Mouse (Mus musculus) megakaryocyte, adult 5-6 weeks (primary cell): ENCODE measurements around the gene Klhl3. TPM values are rescaled to one million over a fixed set of nuclear protein-coding genes. Genes with fewer than 3 reads are reported as not detected.
"Not testable (repeated sequence)": the region's sequence is repeated elsewhere in the genome, so short reads cannot be mapped to it uniquely, and the experiment has no call there.

Source experiments
- ATAC-seq: 2 replicates; pipeline ENCODE4 v1.8.0; 2016; ENCODE audit warnings: mild to moderate bottlenecking, inconsistent platforms; ENCODE audit not compliant: poor library complexity, severe bottlenecking
- total RNA-seq, 2 experiments: library from RNA; stranded (forward) in 1 of 2; stranded (reverse) in 1 of 2; fragments of 153-499, 151-499 nt in 1 of 2; fragments of 221-1000, 200-1000 nt in 1 of 2; gene quantifications; 2 replicates each; pipeline versions ENCODE4 v1.2.3 to v1.2.4; 2015 to 2017

Gene Klhl3
- total RNA-seq (2015) (0.07 and 0.09 TPM in 2 replicates), total RNA-seq (2017) (0.11 and 0.12 TPM in 2 replicates)

DNA sequence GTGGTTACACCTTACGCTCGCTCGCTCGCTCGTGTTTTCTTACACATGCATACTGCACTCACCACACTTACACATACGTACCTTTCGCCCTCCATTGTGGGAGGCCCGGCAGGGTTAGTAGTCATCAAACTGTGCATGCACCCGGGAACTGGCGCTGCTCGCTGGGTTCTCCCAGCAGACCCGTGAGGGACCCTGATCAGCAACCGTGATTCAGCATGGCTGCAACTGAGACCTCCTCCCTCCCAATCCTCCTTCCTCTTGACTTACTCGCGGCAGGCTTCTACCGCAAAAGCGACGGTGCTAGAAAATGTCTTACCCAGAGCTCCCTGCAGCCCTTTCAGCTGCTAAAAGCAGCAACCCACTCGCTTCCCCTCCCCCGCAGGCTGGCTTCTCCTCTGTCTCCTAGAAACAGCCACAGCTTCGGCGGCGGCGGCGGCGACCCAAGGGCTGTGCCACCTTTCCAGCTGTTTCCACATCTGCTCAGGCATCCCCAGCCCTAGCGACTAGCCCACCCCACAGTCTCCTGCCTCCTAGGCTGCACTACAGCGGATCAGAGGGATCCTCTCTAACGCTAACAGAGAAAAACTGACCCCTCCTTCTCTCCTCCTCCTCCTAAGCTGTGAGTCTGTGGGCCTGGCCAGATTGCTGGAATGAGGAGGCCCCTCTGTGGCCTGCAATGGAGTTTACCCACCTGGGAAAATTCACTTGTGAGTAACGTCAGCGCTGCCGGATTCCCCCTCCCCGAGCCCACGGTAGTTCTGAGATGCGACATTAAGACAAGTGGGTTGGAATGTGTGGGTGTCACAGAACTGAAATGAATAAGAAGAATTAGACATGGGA is at the start of gene Klhl3:
Klhl3 (minus strand) TSS at position 532 of the 840 bp plus-strand sequence.
- peak; percentile 61 for ATAC-seq

- ATAC-seq: no peak
Observed at GRCm38 (mm10) chr13:58160761-58161160, 47.4 kb upstream of the Klhl3 start.

DNA sequence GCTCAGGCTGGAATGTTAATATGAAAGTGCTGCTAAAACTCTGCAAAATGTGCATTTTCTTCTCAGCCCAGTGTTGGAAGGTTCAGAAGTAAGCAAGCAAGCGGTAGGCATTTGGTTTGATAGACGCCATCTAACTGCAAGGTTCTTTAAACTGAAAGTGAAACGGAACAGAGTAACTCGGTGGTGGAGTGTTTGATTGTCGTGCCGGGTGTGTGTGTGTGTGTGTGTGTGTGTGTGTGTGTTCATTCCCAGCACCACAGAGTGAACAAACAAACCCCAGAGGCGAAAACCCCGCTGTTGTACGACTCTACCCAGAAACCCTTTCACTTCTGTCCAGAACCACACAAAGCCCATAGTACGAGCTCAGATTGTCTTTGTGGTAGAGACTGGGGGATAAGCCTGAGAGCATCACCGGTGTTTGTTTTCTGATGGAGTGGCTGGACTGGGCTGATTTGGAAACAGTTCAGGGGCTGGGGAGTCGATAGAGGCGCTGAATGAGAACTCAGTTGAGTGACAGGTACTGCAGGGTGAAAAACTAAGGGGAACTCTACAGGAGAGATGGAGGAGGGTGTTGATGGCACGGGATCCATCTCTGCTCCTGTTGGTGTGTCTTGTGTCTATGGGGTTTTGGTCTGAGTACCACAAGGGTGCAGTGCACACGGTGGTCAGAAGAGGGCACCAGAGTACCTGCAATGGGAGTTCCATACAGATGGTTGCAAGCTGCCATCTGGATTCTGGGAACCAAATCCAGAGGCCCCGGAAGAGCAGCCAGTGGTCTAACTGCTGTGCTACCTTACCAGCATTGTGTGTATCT is 44.9 kb upstream of the Klhl3 start:
- ATAC-seq: peak; percentile 83

GRCm38 (mm10) chr13:58157447-58158098 is 44.2 kb upstream of the Klhl3 start, which contains the start of gene Idnk:
Gene Idnk (plus strand): TSS chr13:58157649.
- peak; percentile 88 for ATAC-seq

DNA sequence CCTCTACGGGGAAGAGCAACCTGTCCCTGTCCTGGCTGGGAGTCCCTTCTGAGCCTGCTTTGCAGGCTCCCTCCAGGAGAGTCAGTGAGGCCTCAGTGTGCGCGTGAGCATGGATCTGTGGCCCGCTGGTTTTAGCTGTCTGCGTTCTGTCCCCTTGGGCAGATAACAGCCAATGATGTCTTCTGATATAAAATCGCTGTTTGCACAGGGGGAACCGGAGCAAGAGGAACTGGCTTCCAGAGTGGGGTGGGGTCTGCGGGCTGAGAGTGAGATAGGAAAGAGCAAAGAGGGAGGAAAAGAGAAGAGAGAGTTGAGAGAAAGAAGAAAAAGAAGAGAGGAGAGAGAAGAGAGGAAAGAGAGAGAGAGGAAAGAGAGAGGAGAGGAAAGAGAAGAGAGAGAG is 43.6 kb upstream of the Klhl3 start:
- no peak for ATAC-seq

DNA sequence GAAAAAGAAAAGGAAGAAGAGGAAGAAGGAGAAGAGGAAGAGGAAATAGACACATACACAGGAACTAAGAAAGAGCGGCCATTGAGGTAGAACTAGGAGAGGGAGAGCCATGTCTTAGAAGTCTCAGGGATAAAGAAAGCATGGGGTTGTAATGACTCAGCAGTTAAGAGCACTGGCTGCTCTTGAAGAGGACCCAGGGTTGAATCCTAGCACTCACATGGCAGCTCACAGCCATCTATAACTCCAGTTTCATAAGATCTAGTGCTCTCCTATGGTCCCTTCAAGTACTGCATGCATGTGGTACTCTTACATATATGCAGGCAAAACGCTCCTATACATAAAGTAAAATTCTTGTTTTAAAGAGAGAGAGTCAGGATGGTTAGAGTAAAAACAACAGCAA is 42.6 kb upstream of the Klhl3 start:
- no peak for ATAC-seq

- ATAC-seq: no peak
Observed at GRCm38 (mm10) chr13:58150442-58150841, 37.0 kb upstream of the Klhl3 start.

DNA sequence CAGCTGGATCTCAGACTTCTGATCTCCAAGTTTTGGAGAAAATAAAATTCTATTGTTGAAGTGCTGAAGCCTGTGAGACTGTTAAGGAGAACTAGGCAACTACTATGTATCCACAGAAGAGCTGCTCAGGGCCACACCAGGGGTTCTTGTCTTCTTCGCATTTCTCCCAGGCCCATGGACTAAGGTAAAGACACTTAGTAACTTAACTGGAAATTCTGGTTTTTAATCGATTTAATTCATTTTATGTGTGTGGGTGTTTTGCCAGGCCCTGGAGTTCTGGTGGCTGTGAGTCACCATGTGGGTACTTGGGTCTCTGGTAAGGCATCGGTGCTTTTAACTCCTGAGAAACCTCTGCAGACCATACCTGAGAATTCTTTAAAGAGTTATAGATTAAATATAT is 36.2 kb upstream of the Klhl3 start:
- no peak for ATAC-seq

DNA sequence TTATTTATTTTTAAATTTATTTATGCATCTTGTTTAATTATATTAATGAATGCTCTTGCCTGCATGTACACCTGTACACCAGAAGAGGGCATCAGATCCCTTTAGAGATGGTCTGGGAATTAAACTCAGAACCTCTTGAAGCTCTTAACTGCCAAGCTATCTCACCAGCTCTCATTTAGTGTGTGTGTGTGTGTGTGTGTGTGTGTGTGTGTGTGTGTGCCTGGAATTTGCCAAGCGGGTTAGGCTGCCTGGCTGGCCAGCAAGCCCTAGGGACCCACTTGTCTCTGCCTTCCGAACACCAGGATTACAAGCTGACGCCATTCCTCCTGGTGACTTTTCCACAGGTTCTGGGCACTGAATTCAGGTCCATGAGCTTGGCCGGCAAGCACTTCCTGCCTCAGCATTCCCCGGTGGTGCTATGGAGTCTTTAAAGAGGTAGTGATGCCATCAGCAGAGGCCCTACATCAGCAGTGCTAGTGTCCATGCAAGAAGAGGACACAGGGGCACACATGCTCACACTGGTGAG is 35.7 kb upstream of the Klhl3 start:
- peak; percentile 52; the same call in 1 of the 2 replicates for ATAC-seq

DNA sequence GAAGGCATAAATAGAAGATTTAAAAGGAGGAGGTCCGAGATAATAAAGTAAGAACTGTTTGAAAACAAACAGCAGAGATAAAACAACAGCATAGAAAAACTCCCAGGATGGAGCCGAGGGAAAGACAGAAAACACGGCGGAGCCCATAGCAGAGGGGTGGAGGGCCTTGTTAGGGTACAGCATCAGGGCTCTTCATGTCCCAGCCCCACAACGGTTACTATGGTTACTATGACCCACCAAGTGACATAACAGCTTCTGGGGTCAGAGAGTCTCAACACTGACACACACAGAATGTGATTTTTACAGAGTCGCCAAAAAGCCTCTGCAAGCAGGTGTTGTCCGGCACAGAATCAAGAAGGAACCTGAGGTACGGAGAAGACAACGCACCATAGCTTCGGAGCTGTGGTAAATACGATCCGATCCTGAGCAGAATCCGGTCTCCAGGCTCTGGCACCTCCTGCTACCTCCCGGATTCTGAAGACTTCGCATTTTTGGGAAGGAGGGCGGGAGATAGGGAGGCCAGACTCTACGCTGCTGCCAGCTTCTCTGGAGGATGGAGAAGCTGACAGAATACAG is 35.0 kb upstream of the Klhl3 start:
- ATAC-seq: peak; percentile 80

DNA sequence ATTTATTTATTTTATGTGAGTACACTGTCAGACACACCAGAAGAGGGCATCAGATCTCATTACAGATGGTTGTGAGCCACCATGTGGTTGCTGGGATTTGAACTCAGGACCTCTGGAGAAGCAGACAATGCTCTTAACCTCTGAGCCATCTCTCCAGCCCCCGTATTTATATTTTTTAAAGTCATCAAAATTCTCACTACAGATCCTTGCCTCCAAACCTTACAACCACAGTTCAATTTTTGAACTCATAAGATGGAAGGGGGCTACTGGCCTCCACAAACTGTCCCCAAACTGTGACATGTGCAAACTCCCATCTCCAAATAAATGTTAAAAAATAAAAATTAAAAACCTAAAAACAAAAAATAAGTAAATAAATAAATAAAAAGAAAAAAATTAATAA is 34.4 kb upstream of the Klhl3 start:
- ATAC-seq: no peak

- ATAC-seq: not testable (repeated sequence)
Observed at GRCm38 (mm10) chr13:58146603-58147002, 33.2 kb upstream of the Klhl3 start.

DNA sequence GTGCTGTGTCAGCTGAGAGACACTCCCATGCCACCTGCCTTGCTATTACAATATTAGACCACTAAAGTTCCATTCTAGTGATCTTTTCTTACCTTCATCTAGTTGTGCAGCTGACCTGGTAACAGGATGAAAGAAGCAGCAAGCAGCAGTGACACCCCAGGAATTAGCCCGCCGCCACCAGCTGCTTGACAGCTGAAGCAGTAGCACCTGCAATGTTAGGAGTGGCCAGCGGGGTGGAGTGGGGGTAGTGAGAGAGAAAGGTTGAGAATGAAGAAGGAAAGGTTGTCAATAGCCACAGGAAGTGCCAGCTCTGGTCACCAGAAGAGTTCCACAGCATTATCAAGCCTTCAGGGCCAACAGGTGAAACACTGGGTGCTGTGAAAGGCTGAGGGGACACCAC is 18.3 kb upstream of the Klhl3 start:
- ATAC-seq: no peak

DNA sequence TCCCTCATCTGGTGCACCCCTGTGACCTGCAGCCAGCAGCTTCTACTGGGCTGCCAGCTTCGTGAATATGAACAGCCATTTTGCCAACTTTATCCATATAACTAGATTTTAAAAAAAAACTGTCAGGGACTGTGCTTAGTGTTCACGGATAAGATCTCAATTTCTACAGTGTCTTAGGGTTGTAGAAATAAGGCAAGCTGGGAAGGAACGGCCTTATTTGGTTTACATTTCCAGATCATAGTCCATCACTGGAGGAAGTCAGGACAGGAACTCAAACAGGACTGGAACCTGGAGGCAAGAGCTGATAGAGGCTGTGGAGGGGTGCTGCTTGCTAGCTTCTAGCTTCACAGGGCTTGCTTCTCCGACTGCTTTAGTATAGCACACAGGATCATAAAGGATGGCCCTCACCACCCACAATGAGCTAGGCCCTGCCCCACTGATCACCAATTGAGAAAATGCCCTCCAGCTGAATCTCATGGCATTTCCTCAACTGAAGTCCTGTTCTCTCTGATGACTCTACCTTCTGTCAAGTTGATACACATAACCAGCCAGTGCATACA is 16.4 kb upstream of the Klhl3 start:
- ATAC-seq: no peak

DNA sequence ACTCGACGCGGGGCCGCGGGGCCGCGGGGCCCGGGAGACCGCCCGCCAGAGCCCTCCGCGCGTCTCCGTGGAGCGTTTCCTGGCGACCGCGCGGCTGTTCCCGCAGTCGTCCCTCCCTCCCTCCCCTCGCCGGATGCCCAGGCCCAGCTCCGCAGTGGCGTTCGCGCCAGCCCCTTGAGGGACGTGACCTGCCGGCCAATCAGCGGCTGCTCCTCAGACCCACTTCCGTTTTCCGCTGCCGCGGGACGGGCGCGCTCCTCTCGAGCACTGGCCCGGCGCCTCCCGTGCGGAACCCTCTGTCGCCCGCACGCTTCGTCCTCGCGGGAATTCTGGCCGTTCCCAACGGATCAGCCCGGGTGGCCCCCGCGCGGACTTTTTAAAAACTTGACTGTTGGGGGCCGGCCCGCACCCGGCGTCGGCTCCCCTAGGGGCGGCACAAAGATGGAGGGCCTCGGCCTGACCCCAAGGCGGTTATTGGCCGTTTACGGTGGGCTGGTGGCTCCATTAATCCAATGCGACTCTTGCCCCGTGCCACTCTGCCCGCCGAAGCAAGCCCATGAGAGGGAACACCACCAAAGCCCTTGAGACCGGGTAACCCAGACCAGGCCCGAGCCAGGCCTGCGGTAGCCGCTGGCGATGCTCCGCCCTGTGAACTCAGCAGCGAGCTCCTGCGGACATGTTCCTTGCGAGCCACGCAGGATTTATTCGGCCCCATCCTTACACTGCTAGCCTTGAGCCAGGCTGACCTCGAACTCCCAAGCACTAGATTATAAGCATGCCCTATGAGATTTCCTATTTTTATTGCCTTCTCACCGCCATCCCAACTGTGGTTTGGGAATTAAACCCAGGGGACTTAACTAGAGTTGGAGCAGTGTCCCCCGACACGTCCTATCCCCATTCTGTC is 15.6 kb upstream of the Klhl3 start:
- peak; percentile 85 for ATAC-seq

GRCm38 (mm10) chr13:58128396-58128767 is 15.0 kb upstream of the Klhl3 start, which contains the start of gene Hnrnpa0:
Gene Hnrnpa0 (minus strand): TSS chr13:58128556.
- peak; percentile 81 for ATAC-seq

GRCm38 (mm10) chr13:58127766-58128361 is 14.5 kb upstream of the Klhl3 start:
- ATAC-seq: peak; percentile 4; the same call in 1 of the 2 replicates

DNA sequence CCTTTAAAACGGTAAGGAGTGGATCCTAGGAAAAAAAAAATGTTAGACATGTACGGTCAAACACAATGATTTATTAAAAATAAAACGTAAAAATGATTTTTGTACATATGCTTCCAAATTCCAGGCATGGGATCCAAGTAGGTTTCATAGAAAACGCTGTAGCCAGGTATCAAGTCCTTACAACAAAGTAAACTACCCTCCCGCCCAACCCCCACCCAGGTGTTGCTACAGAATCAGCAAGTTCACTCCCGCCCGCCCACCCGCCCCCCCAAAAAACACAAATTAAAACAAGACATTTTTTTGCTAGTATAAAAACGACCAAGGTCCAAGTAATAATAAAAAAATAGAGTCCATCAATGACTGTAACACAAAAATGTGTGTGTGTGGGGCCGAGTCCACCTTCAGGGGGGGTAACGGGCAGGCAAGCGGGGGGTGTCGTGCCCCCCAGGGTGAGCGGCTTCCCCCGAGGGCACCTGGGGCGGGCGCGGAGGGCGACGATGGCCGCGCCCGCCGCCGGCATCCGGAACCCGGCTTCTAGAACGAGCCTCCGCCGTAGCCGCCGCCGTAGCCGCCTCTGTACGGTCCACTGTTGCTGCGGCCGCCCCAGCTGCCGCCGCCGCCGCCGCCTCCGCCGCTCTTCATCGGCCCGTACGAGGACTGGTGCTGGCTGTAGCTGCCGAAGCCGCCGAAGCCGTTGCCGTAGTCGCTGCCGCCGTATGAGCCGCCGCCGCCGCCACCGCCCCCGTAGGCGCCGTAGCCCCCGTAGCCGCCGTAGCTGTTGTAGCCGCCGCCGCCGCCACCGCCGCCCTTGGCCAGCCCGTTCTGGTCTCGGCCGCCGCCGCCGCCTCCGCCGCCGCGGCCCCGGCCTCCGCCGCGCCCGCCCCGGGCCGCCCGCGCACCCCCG is 13.7 kb upstream of the Klhl3 start:
- no peak for ATAC-seq
